Mouse (Mus musculus) neural tube, embryonic 13.5 days (tissue): ENCODE measurements around the gene Grik4. TPM values are rescaled to one million over a fixed set of nuclear protein-coding genes. Genes with fewer than 3 reads are reported as not detected.

ENCODE experiments used
- ATAC-seq: fragments of 200-750 bp; cut with Nextera tagmentation; 2 replicates; pipeline ENCODE4 v1.8.0; 2017; ENCODE audit warnings: low read depth, mild to moderate bottlenecking, moderate TSS enrichment, moderate library complexity
- H3K27ac ChIP-seq: fragments of 300-500 bp; sonication (generic); replicated peaks from 2 replicates; pipeline ENCODE4 v1.5.1; 2015; ENCODE audit warnings: moderate library complexity, mild to moderate bottlenecking, inconsistent platforms
- H3K27me3 ChIP-seq: fragments of 300-500 bp; sonication (generic); 2 replicates; pipeline ENCODE4 v1.6.1; 2015; ENCODE audit warnings: mild to moderate bottlenecking, inconsistent platforms
- H3K36me3 ChIP-seq: fragments of 300-500 bp; sonication (generic); 2 replicates; pipeline ENCODE4 v1.6.1; 2015; ENCODE audit warnings: mild to moderate bottlenecking, inconsistent platforms
- H3K4me1 ChIP-seq: fragments of 300-500 bp; sonication (generic); replicated peaks from 2 replicates; pipeline ENCODE4 v1.6.1; 2015; ENCODE audit warnings: inconsistent platforms
- H3K4me2 ChIP-seq: fragments of 300-500 bp; sonication (generic); 2 replicates; pipeline ENCODE4 v1.6.1; 2015; ENCODE audit warnings: inconsistent platforms, mild to moderate bottlenecking, moderate library complexity
- H3K4me3 ChIP-seq: fragments of 300-500 bp; sonication (generic); 2 replicates; pipeline ENCODE4 v1.5.1; 2015; ENCODE audit warnings: mild to moderate bottlenecking, inconsistent platforms
- H3K9ac ChIP-seq: fragments of 300-500 bp; sonication (generic); 2 replicates; pipeline ENCODE4 v1.6.1; 2015; ENCODE audit warnings: moderate library complexity, mild to moderate bottlenecking, inconsistent platforms
- H3K9me3 ChIP-seq: fragments of 300-500 bp; sonication (generic); 2 replicates; pipeline ENCODE4 v1.6.1; 2016; ENCODE audit warnings: inconsistent platforms
- WGBS: fragments of 180-500 bp; shearing (Covaris S2); methylation state at CpG from one replicate; pipeline ENCODE4 v1.1.7; 2015; 5-methylcytosine and 5-hydroxymethylcytosine counted together
- polyA plus RNA-seq: library from polyadenylated mRNA; unstranded; fragments of >200 nt; fragmentation: Nextera tagmentation; extraction: Ambion mirVana; gene quantifications from 2 replicates; pipeline ENCODE4 v1.2.1, GENCODE M21; 2015

Grik4 gene
- polyA plus RNA-seq, 1 experiment from 2014 or later: 8.3 TPM

GRCm38 (mm10) chr9:42943057-42943529 is 1.2 kb downstream of the Grik4 start:
- Histone ChIP-seq H3K36me3 (no peaks in the 10 kb centered on the region), H3K4me1 (peaks cover 23% of the 10 kb centered on the region), H3K9me3 (no peaks in the 10 kb centered on the region), H3K9ac (peak overlapping the region; percentile 96), H3K4me3 (peak overlapping the region; percentile 81), H3K4me2 (peak overlapping the region; percentile 90), H3K27ac (peak overlapping the region; percentile 88; the same call in 1 of the 2 replicates), H3K27me3 (peaks cover 26% of the 10 kb centered on the region)
- peak; percentile 20 for ATAC-seq
- WGBS: 2% methylated on average over 9 of the region's 9 CpGs

GRCm38 (mm10) chr9:42942148-42942547 is 2.1 kb downstream of the Grik4 start:
- H3K4me2 ChIP-seq: peak overlapping the region; percentile 90
- H3K9me3 ChIP-seq: no peaks in the 10 kb centered on the region
- no peak overlapping the region for H3K9ac ChIP-seq
- 59% methylated on average over 4 of the region's 4 CpGs for WGBS
- ATAC-seq: no peak
- 0 out of 2 replicates have a peak overlapping the region, but pooled peaks have one; percentile 88 for H3K27ac ChIP-seq
- peaks cover 26% of the 10 kb centered on the region for H3K27me3 ChIP-seq
- peak overlapping the region; percentile 81; the same call in 1 of the 2 replicates for H3K4me3 ChIP-seq
- peaks cover 23% of the 10 kb centered on the region for H3K4me1 ChIP-seq
- no peaks in the 10 kb centered on the region for H3K36me3 ChIP-seq

GRCm38 (mm10) chr9:42932146-42932545 is 12.1 kb downstream of the Grik4 start:
- WGBS: 39% methylated on average over 7 of the region's 7 CpGs

GRCm38 (mm10) chr9:42927498-42927897 is 16.8 kb downstream of the Grik4 start:
- 0 out of 2 replicates have a peak, but pooled peaks cover 7% of the 10 kb centered on the region for H3K27me3 ChIP-seq
- no peaks in the 10 kb centered on the region for H3K36me3 ChIP-seq
- no peak overlapping the region for H3K9ac ChIP-seq
- no peak overlapping the region for H3K4me3 ChIP-seq
- peaks cover 23% of the 10 kb centered on the region for H3K4me1 ChIP-seq
- no peak overlapping the region for H3K4me2 ChIP-seq
- ATAC-seq: no peak
- 55% methylated on average over 10 of the region's 10 CpGs for WGBS
- no peaks in the 10 kb centered on the region for H3K9me3 ChIP-seq
- H3K27ac ChIP-seq: no peak overlapping the region

More at GRCm38 (mm10) chr9:42932146-42932545, 12.1 kb downstream of the Grik4 start:
- Histone ChIP-seq H3K27ac (no peak overlapping the region), H3K9ac (no peak overlapping the region), H3K4me1 (peaks cover 17% of the 10 kb centered on the region), H3K36me3 (no peaks in the 10 kb centered on the region), H3K9me3 (no peaks in the 10 kb centered on the region), H3K27me3 (peaks cover 7% of the 10 kb centered on the region; the same call in 1 of the 2 replicates), H3K4me3 (no peak overlapping the region), H3K4me2 (no peak overlapping the region)
- ATAC-seq: no peak

- H3K4me3 ChIP-seq: no peak overlapping the region
- 84% methylated on average over 6 of the region's 6 CpGs for WGBS
- 0 out of 2 replicates have a peak, but pooled peaks cover 5% of the 10 kb centered on the region for H3K27me3 ChIP-seq
- no peak for ATAC-seq
- H3K36me3 ChIP-seq: no peaks in the 10 kb centered on the region
- H3K4me2 ChIP-seq: no peak overlapping the region
- H3K9me3 ChIP-seq: no peaks in the 10 kb centered on the region
- H3K27ac ChIP-seq: no peak overlapping the region
- H3K4me1 ChIP-seq: peaks cover 27% of the 10 kb centered on the region
- no peak overlapping the region for H3K9ac ChIP-seq
Observed at GRCm38 (mm10) chr9:42926564-42926963, 17.7 kb downstream of the Grik4 start.

GRCm38 (mm10) chr9:42921830-42922229 is 22.5 kb downstream of the Grik4 start:
- Histone ChIP-seq H3K27ac (no peak overlapping the region), H3K4me3 (no peak overlapping the region), H3K4me1 (peaks cover 26% of the 10 kb centered on the region), H3K27me3 (no peaks in the 10 kb centered on the region), H3K9me3 (no peaks in the 10 kb centered on the region), H3K36me3 (no peaks in the 10 kb centered on the region), H3K4me2 (no peak overlapping the region), H3K9ac (no peak overlapping the region)
- ATAC-seq: no peak
- 80% methylated on average over 4 of the region's 4 CpGs for WGBS

- no peaks in the 10 kb centered on the region; the same call in 1 of the 2 replicates for H3K27me3 ChIP-seq
- ATAC-seq: no peak
- no peak overlapping the region for H3K9ac ChIP-seq
- 57% methylated on average over 7 of the region's 7 CpGs for WGBS
- no peak overlapping the region for H3K4me3 ChIP-seq
- H3K4me2 ChIP-seq: no peak overlapping the region
- H3K36me3 ChIP-seq: no peaks in the 10 kb centered on the region
- peaks cover 26% of the 10 kb centered on the region for H3K4me1 ChIP-seq
- no peak overlapping the region for H3K27ac ChIP-seq
- no peaks in the 10 kb centered on the region for H3K9me3 ChIP-seq
Observed at GRCm38 (mm10) chr9:42920190-42920589, 24.1 kb downstream of the Grik4 start.

GRCm38 (mm10) chr9:42917911-42918310 is 26.4 kb downstream of the Grik4 start:
- Histone ChIP-seq H3K4me3 (no peak overlapping the region), H3K36me3 (no peaks in the 10 kb centered on the region), H3K27ac (no peak overlapping the region), H3K27me3 (no peaks in the 10 kb centered on the region; the same call in 1 of the 2 replicates), H3K4me2 (no peak overlapping the region), H3K4me1 (peaks cover 26% of the 10 kb centered on the region), H3K9ac (no peak overlapping the region), H3K9me3 (no peaks in the 10 kb centered on the region)
- 85% methylated on average over 7 of the region's 7 CpGs for WGBS
- no peak for ATAC-seq

GRCm38 (mm10) chr9:42913201-42913600 is 31.1 kb downstream of the Grik4 start:
- no peaks in the 10 kb centered on the region; the same call in 1 of the 2 replicates for H3K27me3 ChIP-seq
- no peak overlapping the region for H3K4me3 ChIP-seq
- H3K9ac ChIP-seq: no peak overlapping the region
- no peak overlapping the region for H3K4me2 ChIP-seq
- H3K4me1 ChIP-seq: peaks cover 20% of the 10 kb centered on the region
- no peaks in the 10 kb centered on the region for H3K9me3 ChIP-seq
- H3K36me3 ChIP-seq: no peaks in the 10 kb centered on the region
- ATAC-seq: no peak
- no peak overlapping the region for H3K27ac ChIP-seq
- 83% methylated on average over 2 of the region's 2 CpGs for whole genome bisulfite sequencing

GRCm38 (mm10) chr9:42908657-42909313 is 35.5 kb downstream of the Grik4 start:
- WGBS: 37% methylated on average over 8 of the region's 8 CpGs
- ATAC-seq: no peak

GRCm38 (mm10) chr9:42906995-42907394 is 37.3 kb downstream of the Grik4 start:
- H3K9ac ChIP-seq: no peak overlapping the region
- H3K4me3 ChIP-seq: no peak overlapping the region
- no peak for ATAC-seq
- H3K4me1 ChIP-seq: peaks cover 45% of the 10 kb centered on the region
- no peaks in the 10 kb centered on the region for H3K9me3 ChIP-seq
- H3K4me2 ChIP-seq: no peak overlapping the region
- WGBS: 33% methylated on average over 3 of the region's 3 CpGs
- no peak overlapping the region for H3K27ac ChIP-seq
- H3K27me3 ChIP-seq: peaks cover 6% of the 10 kb centered on the region; the same call in 1 of the 2 replicates
- no peaks in the 10 kb centered on the region for H3K36me3 ChIP-seq

More at GRCm38 (mm10) chr9:42908657-42909313, 35.5 kb downstream of the Grik4 start:
- Histone ChIP-seq H3K9ac (no peak overlapping the region), H3K27me3 (no peaks in the 10 kb centered on the region), H3K4me3 (no peak overlapping the region), H3K27ac (no peak overlapping the region; the same call in 1 of the 2 replicates), H3K4me2 (no peak overlapping the region), H3K36me3 (no peaks in the 10 kb centered on the region), H3K9me3 (no peaks in the 10 kb centered on the region), H3K4me1 (peaks cover 43% of the 10 kb centered on the region)

- Histone ChIP-seq H3K4me1 (peaks cover 47% of the 10 kb centered on the region), H3K9ac (peak overlapping the region; percentile 75), H3K4me2 (peak overlapping the region; percentile 97), H3K9me3 (no peaks in the 10 kb centered on the region), H3K4me3 (peak overlapping the region; percentile 48), H3K36me3 (no peaks in the 10 kb centered on the region), H3K27ac (peak overlapping the region; percentile 81), H3K27me3 (peaks cover 40% of the 10 kb centered on the region)
- WGBS: 2% methylated on average over 11 of the region's 11 CpGs
- peak; percentile 57 for ATAC-seq
Observed at GRCm38 (mm10) chr9:42898091-42898591, 46.2 kb downstream of the Grik4 start.
